8 mouse cellular contexts compared by ENCODE assay signal in genomic region chr12:80115142-80115862, GRCm38 (mm10). TPM values are rescaled to one million over a fixed set of nuclear protein-coding genes. Genes with fewer than 3 reads are reported as not detected.
A peak's percentile ranks its signal among the peaks of the same experiment; 100 is the strongest.
DNase-seq lines count a peak whose midpoint lies in the region; ATAC-seq and TF ChIP-seq lines count a peak whose summit lies in the region.

No protein-coding gene starts in this region.

- DNase-seq in A20 (ENCODE audit: low read depth, low spot score), result peak; percentile 97
- peak; percentile 92 for DNase-seq in adrenal gland, postnatal 14 days
- peak; percentile 89 for DNase-seq in embryonic facial prominence, embryonic 14.5 days (ENCODE audit: low spot score)
- DNase-seq in heart, adult 9 months (ENCODE audit: low spot score in 2 of 2), result peak; percentile 79 to 85
- peak; percentile 86 for DNase-seq in kidney, adult 9 months
- peak in 2 of 3 experiments; percentile 69 to 73 for DNase-seq in liver, embryonic 14.5 days (ENCODE audit: low read depth in 3 of 3, low spot score in 3 of 3)
- DNase-seq in neural tube, embryonic 10.5 days (ENCODE audit: extremely low spot score, low spot score), result peak; percentile 93

- WGBS in embryonic facial prominence, embryonic 14.5 days, result under 1% methylated on average over 55 of the region's 71 CpGs
- under 1% methylated on average over 70 of the region's 71 CpGs for WGBS in liver, embryonic 14.5 days (ENCODE audit: insufficient replicate concordance)
- under 1% methylated on average over 71 of the region's 71 CpGs for WGBS in stomach, embryonic 16.5 days

- H3K27me3 ChIP-seq in embryonic facial prominence, embryonic 14.5 days (replicated peaks; ENCODE audit: control insufficient read depth, insufficient read depth, low read length), result no peaks in the 10 kb centered on the region
- H3K27me3 ChIP-seq in liver, embryonic 14.5 days (ENCODE audit: control insufficient read depth, insufficient read depth, low read length), result no peaks in the 10 kb centered on the region
- no peaks in the 10 kb centered on the region for H3K27me3 ChIP-seq in stomach, embryonic 16.5 days (ENCODE audit: control insufficient read depth, insufficient read depth, low read length)

- peak overlapping the region; percentile 87 for H3K4me2 ChIP-seq in embryonic facial prominence, embryonic 14.5 days (ENCODE audit: low read depth, low read length)
- peak overlapping the region; percentile 100 for H3K4me2 ChIP-seq in liver, embryonic 14.5 days (ENCODE audit: low read depth)
- peak overlapping the region; percentile 90 for H3K4me2 ChIP-seq in stomach, embryonic 16.5 days (ENCODE audit: low read depth, low read length)

- peaks cover 12% of the 10 kb centered on the region for H3K36me3 ChIP-seq in embryonic facial prominence, embryonic 14.5 days (ENCODE audit: control insufficient read depth, insufficient read depth, low read length)
- H3K36me3 ChIP-seq in liver, embryonic 14.5 days (replicated peaks; ENCODE audit: control insufficient read depth, insufficient read depth, low read depth), result peaks cover 1% of the 10 kb centered on the region
- peaks cover 3% of the 10 kb centered on the region; the same call in 1 of the 2 replicates for H3K36me3 ChIP-seq in stomach, embryonic 16.5 days (ENCODE audit: control insufficient read depth, insufficient read depth, low read length)

- TF ChIP-seq CTCF in liver, embryonic 14.5 days (IDR thresholded peaks at IDR 0.05; ENCODE audit: low read depth), result 0 out of 2 replicates have a peak, but pooled peaks have one; percentile 16

- peak overlapping the region; percentile 99 for H3K27ac ChIP-seq in embryonic facial prominence, embryonic 14.5 days (replicated peaks; ENCODE audit: low read depth, low read length)
- peak overlapping the region; percentile 90 for H3K27ac ChIP-seq in liver, embryonic 14.5 days
- H3K27ac ChIP-seq in stomach, embryonic 16.5 days (ENCODE audit: low read length), result peak overlapping the region; percentile 100

- peak overlapping the region; percentile 88 for H3K9ac ChIP-seq in embryonic facial prominence, embryonic 14.5 days (ENCODE audit: low read depth, low read length)
- H3K9ac ChIP-seq in liver, embryonic 14.5 days (replicated peaks), result peak overlapping the region; percentile 95
- peak overlapping the region; percentile 85 for H3K9ac ChIP-seq in stomach, embryonic 16.5 days (ENCODE audit: low read length)

- peaks cover 9% of the 10 kb centered on the region; the same call in 1 of the 2 replicates for H3K4me1 ChIP-seq in embryonic facial prominence, embryonic 14.5 days (ENCODE audit: control insufficient read depth, insufficient read depth, low read length)
- peaks cover 22 to 31% of the 10 kb centered on the region in 2 experiments for H3K4me1 ChIP-seq in liver, embryonic 14.5 days (replicated peaks; ENCODE audit: control insufficient read depth in 2 of 2, insufficient read depth in 2 of 2, low read length in 1 of 2)
- H3K4me1 ChIP-seq in stomach, embryonic 16.5 days (ENCODE audit: control insufficient read depth, insufficient read depth, low read length), result peaks cover 20% of the 10 kb centered on the region

- H3K9me3 ChIP-seq in embryonic facial prominence, embryonic 14.5 days (ENCODE audit: control insufficient read depth, low read length), result no peaks in the 10 kb centered on the region
- H3K9me3 ChIP-seq in liver, embryonic 14.5 days (ENCODE audit: control insufficient read depth, low read length), result no peaks in the 10 kb centered on the region
- H3K9me3 ChIP-seq in stomach, embryonic 16.5 days (replicated peaks; ENCODE audit: control insufficient read depth, low read length), result no peaks in the 10 kb centered on the region

- H3K4me3 ChIP-seq in embryonic facial prominence, embryonic 14.5 days (ENCODE audit: low read depth, low read length), result peak overlapping the region; percentile 82
- H3K4me3 ChIP-seq in liver, embryonic 14.5 days (ENCODE audit: insufficient read depth in 1 of 2, low read depth in 2 of 2, low read length in 2 of 2), result peak overlapping the region; percentile 92 to 97
- peak overlapping the region; percentile 85 for H3K4me3 ChIP-seq in stomach, embryonic 16.5 days (replicated peaks; ENCODE audit: low read length)

- ATAC-seq in embryonic facial prominence, embryonic 14.5 days (ENCODE audit: low read depth), result peak; percentile 58
- ATAC-seq in liver, embryonic 14.5 days (ENCODE audit: insufficient read depth), result peak; percentile 71
- ATAC-seq in stomach, embryonic 16.5 days (ENCODE audit: insufficient read depth, low FRiP score), result peak; percentile 70

- no peak for TF ChIP-seq EP300 in liver, embryonic 14.5 days (IDR thresholded peaks at IDR 0.05; ENCODE audit: low read depth)

RNA-seq across cellular contexts. Expression of gene Zfp36l1, which starts 2.5 kb away (rescaled TPM):
- 197 and 204 TPM in 2 replicates for total RNA-seq in adrenal gland, postnatal 14 days (2021)
- polyA plus RNA-seq in embryonic facial prominence, embryonic 14.5 days (2014; fragmentation: Nextera tagmentation; extraction: Ambion mirVana), result 145 and 151 TPM in 2 replicates
- 19.4 and 23.5 TPM in 2 replicates for polyA plus RNA-seq in liver, embryonic 14.5 days (2012; rRNA removed)
- polyA plus RNA-seq in liver, embryonic 14.5 days (2014; fragmentation: Nextera tagmentation; extraction: Ambion mirVana), result 22.7 and 28.5 TPM in 2 replicates
- 137 and 140 TPM in 2 replicates for polyA plus RNA-seq in stomach, embryonic 16.5 days (2015; fragmentation: Nextera tagmentation; extraction: Ambion mirVana)

Comparison
In these comparisons a context has a peak if more than half of its experiments do, and no peak if none do; other contexts are left out.
1. Peak in every context shown above with its lines: DNase-seq, ATAC-seq, H3K4me3 ChIP-seq and H3K27ac ChIP-seq.